Mouse (Mus musculus): ENCODE results near the gene Scamp3. TPM values are rescaled to one million over a fixed set of nuclear protein-coding genes. Genes with fewer than 3 reads are reported as not detected.

Gene Scamp3
- polyA plus RNA-seq, 1 experiment = 70.9 TPM

DNA sequence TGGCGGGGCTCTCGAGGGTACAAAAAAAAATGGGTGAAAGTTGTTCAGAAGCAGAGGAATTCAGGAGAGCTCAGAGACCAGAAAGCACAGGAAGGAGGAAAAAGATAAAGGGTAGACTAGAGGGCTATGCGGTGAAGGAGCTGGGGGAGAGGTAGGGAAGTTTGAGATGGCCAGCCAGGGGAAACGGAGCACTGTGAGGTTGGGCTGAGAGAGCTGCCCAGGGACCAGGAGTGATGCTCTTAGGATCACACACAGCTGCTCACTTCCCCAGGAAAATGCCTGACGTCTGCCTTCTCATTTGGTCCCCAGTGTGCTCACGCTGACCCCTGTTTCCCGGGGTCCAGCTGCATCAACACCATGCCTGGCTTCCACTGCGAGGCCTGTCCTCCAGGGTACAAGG lies 42.3 kb downstream of the Scamp3 start:
- no peaks in the 10 kb centered on the region; the same call in 1 of the 2 replicates for H3K36me3 ChIP-seq (ENCODE audit: control insufficient read depth, insufficient read depth, low read length)
- no peaks in the 10 kb centered on the region for H3K27me3 ChIP-seq (ENCODE audit: control insufficient read depth, insufficient read depth, low read length)
- H3K4me1 ChIP-seq (ENCODE audit: control insufficient read depth, insufficient read depth, low read length) = peaks cover 13% of the 10 kb centered on the region
- TF ChIP-seq POLR2A (IDR thresholded peaks at IDR 0.05; ENCODE audit: control insufficient read depth, low read depth, low read length) (no peak), CTCF (IDR thresholded peaks at IDR 0.05; ENCODE audit: control insufficient read depth, insufficient read depth, insufficient replicate concordance, low read depth, low read length) (no peak)
- H3K4me3 ChIP-seq (ENCODE audit: control insufficient read depth, low read depth, low read length) = no peak overlapping the region
- no peak overlapping the region for H3K27ac ChIP-seq (ENCODE audit: control insufficient read depth, insufficient read depth, low read depth, low read length)

DNA sequence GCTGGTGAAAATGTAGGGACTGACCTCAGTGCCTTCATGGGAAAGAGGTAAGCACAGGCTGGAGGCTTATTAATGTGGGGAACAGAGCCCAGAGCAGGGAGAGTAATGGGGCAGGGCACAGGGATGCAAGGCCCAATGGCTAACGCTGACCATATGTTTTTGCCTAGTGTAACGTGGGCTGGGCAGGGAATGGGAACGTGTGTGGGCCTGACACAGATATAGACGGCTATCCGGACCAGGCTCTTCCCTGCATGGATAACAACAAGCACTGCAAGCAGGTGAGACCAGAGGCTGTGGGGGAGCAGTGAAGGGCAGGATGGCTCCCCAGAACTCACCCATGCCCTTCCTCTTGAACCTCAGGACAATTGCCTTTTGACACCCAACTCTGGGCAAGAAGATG lies 43.9 kb downstream of the Scamp3 start:
- H3K4me1 ChIP-seq (ENCODE audit: control insufficient read depth, insufficient read depth, low read length) = peaks cover 4% of the 10 kb centered on the region

DNA sequence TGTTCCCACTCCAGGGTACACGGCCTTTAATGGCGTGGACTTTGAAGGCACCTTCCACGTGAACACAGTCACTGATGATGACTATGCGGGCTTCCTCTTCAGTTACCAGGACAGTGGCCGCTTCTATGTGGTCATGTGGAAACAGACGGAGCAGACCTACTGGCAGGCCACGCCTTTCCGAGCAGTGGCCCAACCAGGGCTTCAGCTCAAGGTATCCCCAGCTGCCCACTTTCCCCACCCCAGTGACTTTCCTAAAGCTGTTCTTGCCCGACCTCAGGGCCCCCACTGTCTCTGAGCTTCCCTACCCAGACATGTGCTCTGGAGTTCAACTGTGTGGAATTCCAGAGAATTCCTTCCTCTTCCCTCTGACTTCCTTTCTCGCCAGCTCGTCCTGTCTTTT lies 47.5 kb downstream of the Scamp3 start:
- Histone ChIP-seq H3K27me3 (ENCODE audit: control insufficient read depth, insufficient read depth, low read length) (no peaks in the 10 kb centered on the region), H3K36me3 (ENCODE audit: control insufficient read depth, insufficient read depth, low read length) (no peaks in the 10 kb centered on the region; the same call in 1 of the 2 replicates), H3K4me1 (ENCODE audit: control insufficient read depth, insufficient read depth, low read length) (peaks cover 20% of the 10 kb centered on the region), H3K27ac (ENCODE audit: control insufficient read depth, insufficient read depth, low read depth, low read length) (no peak overlapping the region), H3K4me3 (ENCODE audit: control insufficient read depth, low read depth, low read length) (peak overlapping the region; percentile 89)
- TF ChIP-seq CTCF (IDR thresholded peaks at IDR 0.05; ENCODE audit: control insufficient read depth, insufficient read depth, insufficient replicate concordance, low read depth, low read length) (no peak), POLR2A (IDR thresholded peaks at IDR 0.05; ENCODE audit: control insufficient read depth, low read depth, low read length) (no peak)

More for the DNA sequence above, 43.9 kb downstream of the Scamp3 start:
- TF ChIP-seq POLR2A (IDR thresholded peaks at IDR 0.05; ENCODE audit: control insufficient read depth, low read depth, low read length) = no peak
- TF ChIP-seq CTCF (IDR thresholded peaks at IDR 0.05; ENCODE audit: control insufficient read depth, insufficient read depth, insufficient replicate concordance, low read depth, low read length) = no peak
- H3K4me3 ChIP-seq (ENCODE audit: control insufficient read depth, low read depth, low read length) = no peak overlapping the region
- H3K27me3 ChIP-seq (ENCODE audit: control insufficient read depth, insufficient read depth, low read length) = no peaks in the 10 kb centered on the region
- H3K36me3 ChIP-seq (ENCODE audit: control insufficient read depth, insufficient read depth, low read length) = no peaks in the 10 kb centered on the region; the same call in 1 of the 2 replicates
- no peak overlapping the region for H3K27ac ChIP-seq (ENCODE audit: control insufficient read depth, insufficient read depth, low read depth, low read length)

DNA sequence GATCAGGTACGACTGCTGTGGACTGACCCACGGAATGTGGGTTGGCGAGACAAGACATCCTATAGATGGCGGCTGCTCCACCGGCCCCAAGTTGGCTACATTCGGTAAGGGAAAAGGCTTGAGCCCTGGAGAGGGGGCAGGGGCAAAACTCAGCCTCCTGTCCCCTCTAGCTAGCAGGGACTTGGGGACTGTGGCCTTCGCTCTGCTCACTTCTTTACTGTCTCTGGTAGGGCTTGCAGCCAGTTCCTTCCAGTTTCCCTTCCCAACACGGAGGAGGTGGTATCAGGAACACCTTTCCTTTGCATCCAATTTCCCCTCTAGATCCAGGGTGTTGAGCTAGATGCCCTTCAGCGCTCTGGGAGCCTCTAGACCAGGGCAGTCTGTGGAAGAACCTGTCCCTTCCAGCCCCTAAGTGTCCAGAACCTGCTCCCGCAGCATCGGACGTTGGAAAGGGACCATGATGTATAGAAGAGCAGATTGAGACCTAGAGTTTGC lies 48.1 kb downstream of the Scamp3 start:
- no peak overlapping the region; the same call in 1 of the 2 replicates for H3K27ac ChIP-seq (ENCODE audit: control insufficient read depth, insufficient read depth, low read depth, low read length)
- peaks cover 20% of the 10 kb centered on the region for H3K4me1 ChIP-seq (ENCODE audit: control insufficient read depth, insufficient read depth, low read length)
- no peaks in the 10 kb centered on the region for H3K27me3 ChIP-seq (ENCODE audit: control insufficient read depth, insufficient read depth, low read length)
- H3K4me3 ChIP-seq (ENCODE audit: control insufficient read depth, low read depth, low read length) = peak overlapping the region; percentile 89
- no peaks in the 10 kb centered on the region; the same call in 1 of the 2 replicates for H3K36me3 ChIP-seq (ENCODE audit: control insufficient read depth, insufficient read depth, low read length)
- no peak for TF ChIP-seq CTCF (IDR thresholded peaks at IDR 0.05; ENCODE audit: control insufficient read depth, insufficient read depth, insufficient replicate concordance, low read depth, low read length)
- no peak for TF ChIP-seq POLR2A (IDR thresholded peaks at IDR 0.05; ENCODE audit: control insufficient read depth, low read depth, low read length)

DNA sequence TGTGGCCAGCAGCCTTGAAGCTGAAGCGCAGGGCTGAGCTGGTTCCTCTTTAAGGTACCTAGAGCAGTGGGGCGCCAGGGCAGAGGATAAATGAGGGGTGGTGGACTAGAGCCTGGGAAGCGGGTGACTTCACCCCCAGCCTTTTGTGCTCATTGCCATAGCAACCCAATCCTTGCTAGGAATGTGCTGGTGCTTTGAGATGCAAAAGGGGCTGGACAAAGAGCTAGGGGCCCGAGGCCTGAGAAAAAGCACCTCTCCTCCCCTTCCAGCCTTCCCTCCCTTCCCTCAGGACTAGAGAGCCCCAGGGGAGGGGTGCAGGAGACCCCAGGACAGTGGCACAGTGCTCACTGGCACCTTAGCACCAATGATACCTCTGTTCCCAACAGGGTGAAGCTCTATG lies 48.6 kb downstream of the Scamp3 start:
- Histone ChIP-seq H3K4me3 (ENCODE audit: control insufficient read depth, low read depth, low read length) (peak overlapping the region; percentile 89), H3K36me3 (ENCODE audit: control insufficient read depth, insufficient read depth, low read length) (no peaks in the 10 kb centered on the region; the same call in 1 of the 2 replicates), H3K27ac (ENCODE audit: control insufficient read depth, insufficient read depth, low read depth, low read length) (no peak overlapping the region; the same call in 1 of the 2 replicates), H3K27me3 (ENCODE audit: control insufficient read depth, insufficient read depth, low read length) (no peaks in the 10 kb centered on the region), H3K4me1 (ENCODE audit: control insufficient read depth, insufficient read depth, low read length) (peaks cover 20% of the 10 kb centered on the region)
- no peak for TF ChIP-seq POLR2A (IDR thresholded peaks at IDR 0.05; ENCODE audit: control insufficient read depth, low read depth, low read length)
- TF ChIP-seq CTCF (IDR thresholded peaks at IDR 0.05; ENCODE audit: control insufficient read depth, insufficient read depth, insufficient replicate concordance, low read depth, low read length) = no peak

DNA sequence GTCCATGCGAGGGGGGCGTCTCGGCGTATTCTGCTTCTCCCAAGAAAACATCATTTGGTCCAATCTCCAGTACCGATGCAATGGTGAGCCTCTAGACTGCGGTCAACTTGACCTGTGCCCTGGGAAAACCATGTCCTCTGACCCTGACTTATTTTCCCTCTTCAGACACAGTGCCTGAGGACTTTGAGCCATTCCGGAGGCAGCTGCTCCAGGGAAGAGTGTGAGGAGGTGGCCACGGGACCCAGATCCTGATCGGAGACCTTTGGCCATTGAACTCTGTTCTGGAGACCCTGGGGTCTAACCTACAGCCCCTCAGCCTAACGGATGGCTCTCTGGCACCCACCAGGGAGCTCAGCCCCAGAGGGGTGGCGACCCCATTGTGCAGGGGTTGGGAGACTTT lies 49.1 kb downstream of the Scamp3 start:
- Histone ChIP-seq H3K27me3 (ENCODE audit: control insufficient read depth, insufficient read depth, low read length) (no peaks in the 10 kb centered on the region), H3K4me1 (ENCODE audit: control insufficient read depth, insufficient read depth, low read length) (peaks cover 20% of the 10 kb centered on the region), H3K36me3 (ENCODE audit: control insufficient read depth, insufficient read depth, low read length) (no peaks in the 10 kb centered on the region; the same call in 1 of the 2 replicates), H3K27ac (ENCODE audit: control insufficient read depth, insufficient read depth, low read depth, low read length) (no peak overlapping the region; the same call in 1 of the 2 replicates), H3K4me3 (ENCODE audit: control insufficient read depth, low read depth, low read length) (peak overlapping the region; percentile 89)
- no peak for TF ChIP-seq CTCF (IDR thresholded peaks at IDR 0.05; ENCODE audit: control insufficient read depth, insufficient read depth, insufficient replicate concordance, low read depth, low read length)
- TF ChIP-seq POLR2A (IDR thresholded peaks at IDR 0.05; ENCODE audit: control insufficient read depth, low read depth, low read length) = no peak

DNA sequence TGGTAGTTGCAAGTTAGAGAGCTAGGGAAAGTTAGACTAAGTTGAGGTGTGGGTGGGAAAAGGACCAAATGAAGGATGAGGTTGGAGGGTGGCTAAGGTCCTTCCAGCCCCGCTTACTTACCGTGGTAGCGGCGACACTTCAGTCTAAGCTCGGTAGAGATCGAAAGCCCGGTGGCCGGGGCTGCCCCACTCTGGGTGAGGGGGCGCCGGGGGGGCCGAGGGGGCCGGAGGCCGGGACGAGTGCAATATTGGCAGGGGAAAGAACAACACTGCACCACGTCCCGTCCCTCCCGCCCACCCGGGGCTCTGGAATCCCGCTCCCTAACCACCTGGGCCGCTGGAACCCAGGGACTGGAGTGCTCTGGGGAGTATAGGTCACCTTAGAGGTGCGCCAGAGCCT lies 49.6 kb downstream of the Scamp3 start, which contains the start of gene Mtx1:
TSS of gene Mtx1 (minus strand) at position 189 of the 400 bp plus-strand sequence.
- Histone ChIP-seq H3K27me3 (ENCODE audit: control insufficient read depth, insufficient read depth, low read length) (no peaks in the 10 kb centered on the region), H3K4me3 (ENCODE audit: control insufficient read depth, low read depth, low read length) (peak within 1 kb of the TSS; percentile 89), H3K4me1 (ENCODE audit: control insufficient read depth, insufficient read depth, low read length) (peaks cover 20% of the 10 kb centered on the region), H3K36me3 (ENCODE audit: control insufficient read depth, insufficient read depth, low read length) (no peaks in the 10 kb centered on the region; the same call in 1 of the 2 replicates), H3K27ac (ENCODE audit: control insufficient read depth, insufficient read depth, low read depth, low read length) (peak within 1 kb of the TSS; percentile 76)
- TF ChIP-seq CTCF (IDR thresholded peaks at IDR 0.05; ENCODE audit: control insufficient read depth, insufficient read depth, insufficient replicate concordance, low read depth, low read length) (no peak), POLR2A (IDR thresholded peaks at IDR 0.05; ENCODE audit: control insufficient read depth, low read depth, low read length) (no peak)
